Mouse (Mus musculus) olfactory bulb, adult 2 months (tissue): ENCODE data around the gene Gm17651.

ENCODE experiments used
- CTCF ChIP-seq: fragments of 200-500 bp; IDR thresholded peaks from 2 replicates; pipeline ENCODE4 v1.5.1; 2012; ENCODE audit warnings: low read depth, mild to moderate bottlenecking, low read length, moderate library complexity; ENCODE audit not compliant: insufficient read depth
- POLR2A ChIP-seq: fragments of 200-500 bp; IDR thresholded peaks from 2 replicates; pipeline ENCODE4 v1.6.1; 2012; ENCODE audit warnings: mild to moderate bottlenecking, low read depth, low read length, moderate library complexity; ENCODE audit not compliant: insufficient read depth

DNA sequence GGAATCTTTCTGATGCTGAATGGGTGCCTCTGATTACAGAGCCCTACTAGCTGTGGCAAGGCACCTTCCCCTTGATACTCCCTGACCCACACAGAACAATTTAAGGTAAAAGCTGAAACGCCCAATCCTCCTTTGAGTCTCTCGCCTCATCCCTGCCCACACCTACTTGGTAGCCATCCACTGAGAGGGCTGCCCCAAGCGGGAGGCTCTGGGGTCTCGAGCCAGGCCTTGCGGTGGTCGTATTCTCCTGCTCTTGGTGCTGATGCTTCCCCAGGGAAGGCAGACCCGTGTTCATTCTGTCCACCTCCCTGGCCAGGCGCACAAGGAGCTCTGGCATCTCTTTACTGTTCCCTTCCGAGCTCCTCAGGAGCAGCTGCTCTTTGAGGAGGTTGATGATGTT, 44.6 kb upstream of the Gm17651 start:
- TF ChIP-seq CTCF, result no peak
- no peak for TF ChIP-seq POLR2A
